Mouse (Mus musculus) embryo, embryonic 10.5 days (tissue): ENCODE results near the gene Olfm2.
"Not testable (repeated sequence)": the region's sequence is repeated elsewhere in the genome, so short reads cannot be mapped to it uniquely, and the experiment has no call there.

Source experiments
- DNase-seq: peaks from one replicate; pipeline ENCODE4 v3.0.0-alpha.2; 2015; ENCODE audit warnings: low spot score

Gene Olfm2

DNA sequence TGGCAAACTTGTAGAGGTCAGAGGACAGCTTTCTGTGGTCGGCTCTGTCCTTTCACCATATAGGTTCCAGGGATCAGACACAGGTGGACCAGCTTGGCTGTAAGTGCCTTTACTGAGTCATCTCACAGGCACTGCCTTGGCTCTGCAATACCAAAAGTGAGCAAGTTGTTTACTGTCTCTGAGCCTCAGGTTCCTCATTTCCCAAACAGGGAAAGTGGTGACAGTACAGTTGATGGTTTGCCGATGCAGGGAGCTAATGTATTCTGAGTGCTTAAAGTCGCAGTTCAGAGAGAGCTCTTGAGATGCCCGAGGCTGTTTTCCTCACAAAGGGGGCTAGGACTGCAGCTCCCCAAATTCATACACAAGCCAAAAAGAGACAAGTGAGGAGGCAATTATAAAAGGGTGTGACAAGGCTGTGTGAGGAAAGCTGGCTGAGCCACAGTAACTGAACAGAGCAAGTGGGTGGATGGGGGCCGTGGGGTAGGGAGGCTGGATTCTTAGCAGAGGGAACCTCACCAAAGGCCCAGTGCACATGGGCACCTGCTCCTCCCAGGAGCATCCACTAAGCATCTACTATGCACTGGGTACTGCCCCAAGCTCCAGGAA is 49.9 kb downstream of the Olfm2 start:
- DNase-seq, result no peak

DNA sequence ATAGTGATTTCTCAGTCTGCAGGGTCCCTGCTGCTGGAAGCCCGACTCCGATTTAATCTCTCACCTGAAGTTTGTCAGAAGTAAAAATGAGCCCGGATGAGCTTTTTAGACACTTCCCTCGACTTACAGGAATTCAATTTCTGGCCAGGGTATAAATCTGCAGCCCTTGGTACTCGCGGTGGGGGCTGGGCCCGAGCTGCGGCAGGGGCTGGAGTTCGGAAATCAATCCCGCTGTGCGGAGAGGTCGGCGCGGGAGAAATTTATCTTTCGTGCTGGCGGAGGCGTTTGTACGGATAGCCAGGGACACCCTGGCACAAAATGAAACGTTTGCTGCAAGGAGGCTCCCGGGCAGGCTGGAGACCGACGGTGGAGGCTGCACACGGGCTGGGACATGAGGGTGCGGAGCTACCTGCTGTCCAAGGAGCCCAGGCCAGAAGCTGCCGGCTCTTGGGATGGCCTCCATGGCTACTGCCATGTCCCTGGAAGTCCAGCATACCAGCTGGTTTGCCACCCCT is 51.4 kb downstream of the Olfm2 start:
- no peak for DNase-seq

DNA sequence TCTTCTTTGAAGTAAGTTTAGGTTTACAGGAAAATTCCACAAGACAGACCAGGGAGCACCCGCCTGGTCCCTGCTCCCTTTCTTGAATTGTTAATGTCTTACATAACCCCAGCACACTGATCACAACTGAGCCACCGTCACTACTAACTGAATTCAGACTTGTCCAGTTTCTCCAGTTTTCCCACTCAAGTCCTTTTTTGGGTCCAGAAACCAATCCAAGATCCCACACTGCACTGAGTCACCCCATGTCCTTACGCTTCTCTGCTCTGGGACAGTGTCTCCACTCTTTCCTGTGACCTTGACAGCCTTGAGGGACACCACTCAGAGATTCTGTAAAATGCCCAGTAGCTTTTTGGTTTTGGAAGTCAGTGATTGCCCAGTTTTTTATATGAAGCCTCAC is 53.3 kb downstream of the Olfm2 start:
- DNase-seq, result no peak

DNA sequence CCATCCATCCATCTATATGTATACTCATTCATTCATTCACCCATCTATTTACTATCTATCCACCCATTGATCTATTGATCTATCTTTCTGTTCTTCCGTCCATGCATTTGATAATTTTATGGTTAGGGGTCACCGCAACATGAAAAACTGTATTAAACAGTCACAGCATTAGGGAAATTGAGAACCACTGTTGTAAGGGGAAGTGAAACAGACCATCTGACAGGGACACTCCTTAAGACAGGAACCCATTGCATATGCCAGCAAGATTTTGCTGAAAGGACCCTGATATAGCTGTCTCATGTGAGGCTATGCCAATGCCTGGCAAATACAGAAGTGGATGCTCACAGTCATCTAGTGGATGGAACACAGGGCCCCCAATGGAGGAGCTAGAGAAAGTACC is 55.7 kb downstream of the Olfm2 start:
- DNase-seq, result not testable (repeated sequence)

DNA sequence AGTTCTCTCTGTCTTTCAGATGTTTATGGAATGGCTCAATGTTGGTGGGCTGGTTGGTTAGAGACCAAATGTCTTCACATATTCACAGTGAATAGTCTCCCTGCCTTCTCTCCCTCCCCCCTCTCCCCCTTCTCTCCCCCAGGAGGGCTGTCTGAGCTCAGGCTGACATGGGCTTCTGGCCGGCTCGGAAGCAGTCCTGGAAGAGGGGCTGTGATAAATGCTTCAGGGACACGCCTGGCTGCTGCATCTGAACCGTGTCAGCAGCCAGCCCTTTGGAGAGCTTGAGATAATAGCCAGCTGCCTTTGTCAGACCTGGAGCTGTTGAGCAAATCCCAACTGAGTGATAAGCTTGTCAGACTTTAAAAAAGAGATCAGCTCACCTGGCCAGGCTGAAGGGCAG is 56.2 kb downstream of the Olfm2 start:
- DNase-seq, result peak; percentile 56

DNA sequence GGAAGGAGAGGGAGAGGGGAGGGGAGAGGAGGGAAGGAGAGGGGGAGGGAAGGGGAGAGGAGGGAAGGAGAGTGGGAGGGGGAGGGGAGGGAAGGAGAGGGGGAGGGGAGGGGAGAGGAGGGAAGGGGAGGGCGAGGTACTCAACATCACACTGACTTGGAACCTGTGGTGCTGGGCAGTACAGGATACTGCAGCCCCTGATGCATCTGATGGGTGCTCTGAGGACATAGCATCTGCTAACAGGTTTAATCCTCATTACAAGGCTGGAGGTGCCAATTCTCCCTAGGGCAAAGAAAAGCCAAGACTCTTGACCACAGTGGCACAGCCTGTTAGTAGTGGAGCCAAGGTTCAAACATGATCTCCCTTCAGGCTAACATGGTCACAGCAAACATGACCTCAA is 56.7 kb downstream of the Olfm2 start:
- DNase-seq, result no peak

DNA sequence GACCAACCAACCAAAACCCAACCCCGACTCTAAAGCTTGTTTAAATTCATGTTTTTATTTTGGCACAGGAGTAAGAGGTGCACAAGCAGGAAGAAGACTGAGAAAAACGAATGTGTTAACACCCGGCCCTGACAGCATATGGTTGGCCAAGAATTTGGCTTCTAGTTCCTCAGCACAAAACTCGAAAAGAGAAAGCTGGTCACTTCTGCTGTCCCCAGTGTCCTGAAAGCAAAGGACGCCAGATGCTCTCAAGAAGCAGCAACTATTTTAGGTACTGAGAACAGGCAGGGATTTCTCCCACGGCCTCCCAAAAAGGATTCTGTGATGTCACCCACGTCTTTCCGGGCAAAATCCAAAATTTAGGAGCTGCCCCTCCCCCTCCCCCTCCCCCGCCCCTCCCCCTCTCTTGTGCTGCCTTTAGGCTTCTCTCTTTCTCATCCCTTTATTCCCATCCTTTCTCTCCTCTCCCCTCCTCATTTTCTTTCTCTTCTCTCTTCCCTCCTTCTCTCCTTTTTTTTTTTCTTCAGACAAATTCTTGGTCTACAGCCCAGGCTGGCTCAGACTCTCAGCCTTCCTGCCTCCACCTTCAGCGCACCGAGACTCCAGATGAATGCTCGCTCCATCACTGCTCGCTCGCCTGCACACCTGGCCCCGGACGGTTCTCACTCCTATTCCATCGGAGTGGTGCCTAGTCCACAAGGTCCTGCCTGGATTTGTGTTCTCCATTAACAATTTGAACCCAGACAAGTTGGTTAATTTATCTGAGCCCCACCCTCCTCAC is 60.9 kb downstream of the Olfm2 start:
- DNase-seq, result no peak

DNA sequence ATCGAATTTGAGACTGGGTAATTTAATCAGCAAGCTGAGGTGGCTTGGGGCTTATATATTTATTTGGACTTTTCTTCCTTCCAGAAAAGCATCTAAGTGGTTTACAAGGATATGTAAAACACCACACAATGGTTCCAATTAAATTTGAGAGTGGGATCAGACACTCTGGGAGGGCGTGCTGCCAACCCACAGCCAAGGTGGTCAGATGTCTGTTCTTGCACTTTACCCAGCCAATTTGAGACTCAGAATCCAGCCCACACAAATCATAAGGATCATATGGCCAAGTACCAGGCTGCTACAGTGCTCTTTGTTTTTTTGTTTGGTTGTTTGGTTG is 63.8 kb downstream of the Olfm2 start:
- DNase-seq, result no peak

DNA sequence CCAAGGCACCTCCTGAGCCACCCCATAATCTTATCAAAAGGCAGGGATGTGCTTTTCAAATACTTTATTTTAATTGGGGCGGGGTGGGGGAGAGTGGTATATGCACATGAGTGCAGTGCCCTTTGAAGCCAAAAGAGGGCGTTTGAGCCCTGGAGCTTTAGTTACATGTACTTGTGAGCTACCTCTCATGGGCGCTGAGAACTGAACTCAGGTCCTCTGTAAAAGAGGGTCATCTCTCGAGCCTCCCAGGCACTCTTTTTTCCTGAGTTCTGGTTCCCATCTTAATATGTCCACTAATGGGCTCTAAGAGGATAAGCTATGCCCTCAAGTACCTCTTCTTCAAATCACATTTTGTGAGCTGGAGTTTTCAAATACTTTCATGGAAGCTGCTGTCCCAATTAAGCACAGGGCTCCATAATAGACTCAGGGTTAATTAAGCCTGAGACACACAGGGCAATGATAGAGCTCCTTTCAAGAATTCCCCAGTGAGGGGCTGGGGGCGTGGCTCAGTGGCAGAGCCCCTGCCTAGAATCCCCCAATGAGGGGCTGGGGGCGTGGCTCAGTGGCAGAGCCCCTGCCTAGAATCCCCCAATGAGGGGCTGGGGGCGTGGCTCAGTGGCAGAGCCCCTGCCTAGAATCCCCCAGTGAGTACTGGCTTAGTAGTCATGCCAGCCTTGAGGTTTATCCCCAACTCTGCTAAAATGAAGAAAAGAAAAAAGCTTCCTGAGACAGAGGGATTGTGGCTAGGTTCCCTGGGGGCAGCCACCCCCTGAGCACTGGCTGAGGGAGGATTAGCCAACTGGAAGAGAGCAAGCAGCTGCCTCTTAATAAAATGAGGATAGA is 64.4 kb downstream of the Olfm2 start:
- no peak for DNase-seq

DNA sequence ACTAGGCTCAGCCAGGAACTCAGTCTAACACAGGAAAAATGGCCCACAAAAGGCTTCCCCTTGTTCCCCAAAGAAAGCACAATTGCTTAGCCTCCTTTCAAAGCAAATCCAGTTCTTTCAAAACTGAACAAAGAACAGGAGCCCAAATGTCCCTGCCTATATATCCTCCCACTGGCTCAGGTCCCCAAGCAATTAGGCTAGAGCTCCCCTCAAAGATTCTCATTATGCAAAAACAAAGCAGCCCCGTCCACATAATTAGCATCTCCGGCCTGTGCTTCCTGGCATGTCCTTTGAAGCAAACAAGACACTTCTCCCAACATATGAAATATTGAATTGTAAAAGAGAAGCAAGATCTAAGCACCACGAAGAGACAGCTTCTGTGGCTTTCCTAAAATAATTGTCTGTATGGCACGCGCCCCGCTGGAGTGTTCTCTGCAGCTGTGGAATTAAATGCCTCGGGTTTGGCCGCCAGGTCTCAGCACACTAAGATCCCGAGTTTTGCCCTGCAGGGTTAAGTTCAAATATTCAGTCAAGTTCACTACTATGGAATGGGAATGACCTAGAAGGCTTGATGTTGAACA is 65.7 kb downstream of the Olfm2 start:
- no peak for DNase-seq

DNA sequence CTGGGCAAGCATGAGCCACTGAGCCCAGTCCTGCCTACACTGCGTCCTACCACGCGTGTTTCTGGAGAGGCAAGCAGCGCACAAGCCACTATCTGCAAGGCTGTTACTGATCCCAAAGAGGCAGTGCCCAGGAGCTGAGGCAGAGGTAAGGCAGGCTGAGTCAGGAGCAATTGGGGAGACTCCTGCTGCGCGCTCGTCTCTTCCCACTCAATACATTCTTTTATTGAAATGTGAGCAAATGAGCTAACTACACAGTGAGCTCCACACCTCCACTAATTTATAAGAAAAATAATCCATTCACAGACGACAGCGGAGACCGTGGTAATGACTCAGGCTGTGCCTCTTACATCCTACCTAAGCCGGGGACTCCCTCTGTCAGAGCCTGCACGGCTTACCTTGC is 68.3 kb downstream of the Olfm2 start:
- no peak for DNase-seq

DNA sequence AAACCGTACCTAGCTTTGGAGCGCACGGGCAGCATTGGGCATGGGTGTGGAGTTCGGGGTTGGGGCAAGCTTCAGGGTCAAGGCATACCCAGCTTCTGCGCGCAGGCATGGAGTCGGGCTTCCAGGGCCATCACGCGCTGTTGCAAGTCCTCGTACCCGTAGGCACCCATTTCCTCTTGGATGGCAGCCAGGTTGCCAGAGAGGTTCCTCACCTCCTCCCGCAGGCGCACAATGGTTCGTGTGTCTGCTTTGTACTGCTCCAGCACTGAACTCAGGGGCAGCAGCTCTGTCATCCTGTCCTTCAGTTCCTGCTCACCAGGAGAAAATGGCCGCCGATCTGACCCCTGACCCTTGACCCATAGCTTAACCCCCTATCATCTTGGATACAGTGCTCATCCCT is 74.1 kb downstream of the Olfm2 start:
- DNase-seq, result no peak

DNA sequence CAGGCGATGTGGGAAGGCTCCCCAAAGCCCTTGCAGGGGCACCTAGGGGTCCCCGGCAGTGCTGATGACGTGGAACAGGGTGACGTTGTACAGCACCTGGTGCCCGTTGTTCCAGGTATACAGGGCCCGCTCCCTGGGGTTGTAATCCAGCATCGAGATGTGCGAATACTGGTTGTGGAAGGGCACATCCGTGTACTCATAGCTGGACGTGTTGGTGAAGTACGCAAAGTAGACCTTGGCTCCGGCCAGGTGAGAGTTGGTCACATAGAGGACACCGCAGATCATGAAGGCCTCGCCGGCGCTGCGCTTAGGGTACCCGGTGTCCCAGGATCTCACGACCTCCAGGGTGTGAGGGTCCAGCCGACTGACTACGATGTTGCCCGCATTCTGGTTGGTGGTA is 78.1 kb downstream of the Olfm2 start:
- DNase-seq, result no peak

DNA sequence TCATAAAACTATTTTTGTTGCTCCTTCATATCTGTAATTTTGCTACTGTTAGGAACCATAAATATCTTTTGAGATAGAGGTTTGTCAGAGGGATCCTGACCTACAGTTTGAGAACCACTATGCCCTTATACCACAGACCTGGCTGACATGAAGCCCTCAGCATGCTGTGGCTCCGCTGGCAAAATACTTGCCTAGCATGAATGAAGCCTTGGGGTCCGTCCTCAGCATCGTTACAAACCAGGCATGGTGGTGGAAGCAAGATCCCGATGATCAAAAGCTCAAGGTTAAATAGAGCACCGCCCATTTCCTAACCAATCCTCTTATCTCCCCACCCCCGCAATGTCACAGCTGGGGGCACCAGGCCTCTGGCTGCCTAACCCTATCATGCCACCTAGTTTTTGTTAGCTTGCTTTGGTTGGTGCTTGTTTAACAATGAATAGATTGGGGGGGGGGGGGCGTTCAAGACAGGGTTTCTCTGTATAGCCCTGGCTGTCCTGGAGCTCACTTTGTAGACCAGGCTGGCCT is 79.6 kb downstream of the Olfm2 start:
- DNase-seq, result no peak

DNA sequence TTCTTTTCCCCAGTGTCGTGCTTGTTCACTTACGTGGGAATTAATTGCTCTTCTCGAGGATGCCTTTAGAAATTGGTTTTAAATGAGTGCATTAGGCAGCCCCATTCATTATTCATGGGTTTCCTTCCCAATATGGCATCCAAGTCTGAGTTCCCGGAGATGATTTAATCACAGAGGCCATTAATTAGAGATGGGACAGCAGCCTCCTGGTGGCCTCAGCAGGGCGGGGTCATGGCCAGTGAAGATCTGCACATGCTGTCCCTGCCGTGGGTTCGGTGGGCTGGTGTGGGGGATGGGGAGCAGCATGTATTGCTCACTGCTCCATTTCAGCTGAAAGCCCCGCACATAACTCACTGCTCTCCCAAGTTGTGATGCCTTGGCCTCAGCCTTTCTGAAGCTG is 80.2 kb downstream of the Olfm2 start:
- peak; percentile 64 for DNase-seq

DNA sequence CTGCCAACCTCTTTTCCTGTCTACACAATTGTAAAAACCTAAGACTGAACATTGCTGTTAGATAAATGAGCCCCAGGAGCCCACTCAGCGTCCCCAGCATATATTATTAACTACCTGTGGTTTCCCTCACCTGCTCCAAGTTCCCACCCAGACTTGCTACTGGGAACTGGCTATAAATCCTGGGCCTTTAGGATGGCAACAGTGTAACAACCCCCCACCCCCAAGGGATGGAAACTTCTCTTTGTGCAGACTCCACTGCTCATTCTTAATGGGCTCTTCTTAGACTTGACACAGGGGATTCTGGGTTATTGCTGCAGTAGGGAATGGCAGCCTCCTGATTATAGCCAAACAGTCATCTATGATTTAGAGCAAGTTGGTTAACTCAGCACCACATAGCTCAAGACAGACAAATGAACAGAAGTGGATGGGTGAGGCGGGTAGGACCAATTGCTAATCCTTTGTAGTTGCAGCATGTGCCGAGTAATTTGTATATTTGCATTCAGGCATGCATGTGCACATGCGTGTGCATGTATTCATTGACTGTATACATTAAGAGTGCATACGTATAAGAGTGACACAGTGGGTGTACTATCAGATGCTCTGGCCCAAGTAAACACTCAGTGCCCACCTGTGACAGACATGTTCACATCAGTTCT is 81.0 kb downstream of the Olfm2 start:
- DNase-seq, result no peak

DNA sequence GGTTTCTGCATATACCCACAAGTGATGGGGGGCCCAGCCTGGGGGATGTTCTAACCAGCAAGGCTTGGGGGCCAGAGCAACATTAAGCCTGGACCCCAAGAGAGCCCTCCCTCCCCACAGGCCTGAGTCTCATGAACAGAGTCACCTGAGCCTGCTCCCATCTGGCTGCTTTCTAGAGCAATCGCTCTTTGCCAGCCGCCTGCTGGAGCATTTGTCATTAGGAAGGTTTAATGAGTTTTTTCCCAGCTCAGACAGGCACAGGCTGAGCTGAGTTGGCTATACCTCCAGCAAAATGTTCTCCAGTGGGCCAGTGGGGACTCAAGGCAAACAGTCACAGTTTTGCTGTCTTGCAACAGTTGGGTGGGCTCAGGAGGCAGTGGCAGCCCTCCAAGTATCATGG is 81.8 kb downstream of the Olfm2 start:
- no peak for DNase-seq

DNA sequence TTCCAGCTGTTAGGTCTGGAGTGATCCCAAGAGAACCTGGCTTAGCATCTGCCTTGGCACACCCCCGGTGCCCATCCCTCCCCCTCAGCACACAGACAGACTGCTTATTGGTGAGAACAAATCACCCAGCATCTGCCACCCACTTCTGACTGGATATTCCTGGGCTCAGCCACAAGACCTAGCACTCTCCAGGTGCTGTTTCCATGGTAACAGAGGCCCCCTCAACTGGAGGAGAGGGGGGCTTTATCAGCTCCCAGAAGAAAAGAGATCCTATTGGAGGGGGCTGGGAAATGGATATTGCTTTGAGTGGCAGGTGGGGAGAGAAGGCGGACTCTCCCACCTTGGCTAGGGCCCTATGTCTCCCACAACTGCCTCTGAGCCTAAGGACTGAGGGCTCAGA is 82.2 kb downstream of the Olfm2 start:
- DNase-seq, result no peak

DNA sequence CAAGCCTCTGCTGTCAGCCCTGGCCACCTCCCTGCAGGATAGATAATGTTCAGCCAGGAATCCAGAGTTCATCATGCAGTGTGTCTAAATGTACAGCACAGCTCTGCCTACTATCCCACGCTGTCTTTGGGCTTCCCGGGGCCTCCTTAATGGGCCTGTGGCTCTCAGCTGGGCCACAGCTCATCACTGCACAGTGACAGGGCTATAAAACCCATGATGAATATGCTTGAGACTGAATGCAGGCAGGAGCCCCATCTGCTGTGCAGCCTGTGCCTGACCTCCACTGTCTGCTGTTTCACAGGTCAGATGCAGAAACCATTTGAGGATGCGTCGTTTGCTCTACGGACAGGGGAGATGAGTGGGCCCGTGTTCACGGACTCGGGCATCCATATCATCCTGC is 83.3 kb downstream of the Olfm2 start:
- DNase-seq, result peak; percentile 34

DNA sequence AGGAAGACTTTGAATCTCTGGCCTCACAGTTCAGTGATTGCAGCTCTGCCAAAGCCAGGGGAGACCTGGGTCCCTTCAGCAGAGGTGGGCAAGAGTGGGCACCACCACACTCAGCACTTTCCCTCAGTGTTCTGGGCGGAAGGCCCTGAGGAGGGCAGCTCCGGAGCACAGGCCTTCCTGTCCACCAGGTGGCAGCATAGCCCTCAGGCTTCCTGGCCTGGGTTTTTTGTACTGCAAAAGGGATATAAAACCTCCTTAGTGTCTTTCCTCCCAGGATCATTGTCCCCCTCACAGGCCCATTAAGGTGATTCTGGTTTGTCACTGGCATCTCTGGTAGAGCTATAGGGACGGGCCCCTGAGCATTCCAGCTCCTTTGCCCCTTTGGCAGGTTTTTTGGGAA is 83.8 kb downstream of the Olfm2 start:
- DNase-seq, result peak; percentile 82

DNA sequence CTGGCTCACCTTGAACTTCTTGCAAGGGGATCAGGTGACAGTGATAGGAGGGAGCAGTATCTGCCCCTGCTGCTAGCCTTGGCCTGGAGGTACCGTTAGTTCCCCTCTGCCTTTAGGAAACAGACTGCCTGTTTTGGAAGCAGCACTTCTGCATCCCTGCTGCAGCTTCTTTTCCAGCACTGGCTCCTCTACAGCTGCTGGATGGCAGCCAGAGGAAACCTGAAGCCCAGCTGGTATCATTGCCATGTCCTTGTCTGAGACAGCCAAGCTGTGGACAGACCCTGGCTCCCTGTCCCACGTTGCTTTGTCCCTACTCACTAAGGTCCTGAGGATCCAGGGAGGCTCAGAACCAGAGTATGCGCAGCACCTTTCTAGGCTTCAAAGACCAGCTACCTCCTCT is 88.6 kb downstream of the Olfm2 start:
- no peak for DNase-seq

DNA sequence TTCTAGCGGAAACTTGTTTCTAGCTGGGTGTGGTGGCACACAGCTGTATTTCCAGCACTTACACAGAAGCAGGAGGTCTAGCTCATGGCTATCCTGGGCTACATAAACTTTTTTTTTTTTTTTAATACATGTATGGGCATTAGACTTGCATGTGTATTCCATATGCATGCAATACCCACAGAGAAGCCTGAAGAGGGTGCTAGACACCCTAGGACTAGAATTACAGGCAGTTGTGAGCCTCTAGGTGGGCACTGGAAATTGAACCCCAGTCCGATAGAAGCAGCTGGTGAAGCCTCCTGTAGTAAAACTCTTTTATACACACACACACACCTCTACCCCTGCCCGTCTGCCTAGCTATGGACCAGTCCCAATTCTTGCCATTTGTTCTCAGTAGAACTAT is 92.3 kb downstream of the Olfm2 start:
- DNase-seq, result no peak
